Mouse (Mus musculus) mature B cell (primary cell): ENCODE measurements around the gene Mecr.
"Not testable (repeated sequence)": the region's sequence is repeated elsewhere in the genome, so short reads cannot be mapped to it uniquely, and the experiment has no call there.

ENCODE experiments used
- in situ Hi-C: fragments of 300-500 bp; cut with MboI; formaldehyde crosslinking; loops from 2 replicates; pipeline ENCODE4 v1.14.3; 2019

Mecr gene

DNA sequence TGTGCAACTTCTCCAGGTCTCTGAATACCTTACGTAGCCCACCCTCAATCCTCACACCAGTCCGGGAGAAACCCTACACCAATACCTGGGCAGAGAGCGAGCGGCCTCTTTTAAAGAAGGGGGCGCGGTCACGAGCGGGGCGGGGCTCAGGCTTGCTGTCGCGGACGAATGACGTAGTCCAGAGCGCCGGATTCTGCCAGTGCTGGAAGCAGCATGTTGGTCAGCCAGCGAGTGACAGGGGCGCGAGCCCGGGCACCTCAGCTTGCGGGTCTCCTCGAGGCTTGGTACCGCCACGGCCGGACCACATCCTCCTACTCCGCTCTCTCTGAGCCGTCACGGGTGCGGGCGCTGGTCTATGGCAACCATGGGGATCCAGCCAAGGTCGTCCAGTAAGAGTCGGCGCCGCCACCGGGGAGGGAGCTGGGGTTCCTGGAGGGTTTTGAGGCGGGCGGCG is at the start of gene Mecr:
Gene Mecr, plus strand, starts transcription at position 181 of the 454 bp plus-strand sequence.
- in situ Hi-C loops, result no loop called here

DNA sequence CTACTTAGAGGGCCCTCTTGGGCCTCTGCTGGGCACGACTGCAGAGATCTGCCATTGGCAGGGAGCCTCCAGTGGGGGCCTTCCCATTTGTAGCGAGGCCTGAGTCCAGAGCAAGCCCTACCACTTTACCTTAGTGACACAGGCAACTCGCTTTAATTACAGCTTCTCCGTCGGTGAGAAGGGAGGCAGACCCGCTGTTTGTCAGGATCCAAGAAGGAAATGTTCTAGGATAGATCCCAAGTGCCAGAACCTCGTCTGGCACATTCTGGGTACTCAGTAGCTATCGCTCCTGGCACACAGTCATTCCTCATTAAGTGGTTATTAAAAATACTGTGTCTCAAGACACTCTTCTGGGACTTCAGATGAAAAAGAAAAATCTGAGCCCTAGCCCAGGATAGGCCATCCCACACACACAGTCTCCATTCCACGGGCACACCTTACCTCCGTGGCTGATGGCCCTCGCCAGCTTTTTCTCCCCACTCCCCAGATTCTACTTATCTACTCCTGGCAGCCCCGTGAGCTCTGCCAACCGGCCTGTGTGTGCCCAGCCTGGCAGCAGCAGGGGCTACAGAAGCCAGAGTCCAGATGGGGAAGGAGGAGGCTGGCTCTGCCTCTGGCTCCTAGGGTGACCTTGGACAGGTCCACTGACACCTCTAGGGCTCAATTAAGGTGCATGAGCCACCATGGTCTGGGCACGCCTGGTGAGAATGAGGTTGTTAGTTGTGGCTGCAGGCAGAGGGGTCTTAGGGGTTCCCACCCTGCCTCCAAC is 46.8 kb upstream of the Mecr start:
- in situ Hi-C loops, result no loop called here

DNA sequence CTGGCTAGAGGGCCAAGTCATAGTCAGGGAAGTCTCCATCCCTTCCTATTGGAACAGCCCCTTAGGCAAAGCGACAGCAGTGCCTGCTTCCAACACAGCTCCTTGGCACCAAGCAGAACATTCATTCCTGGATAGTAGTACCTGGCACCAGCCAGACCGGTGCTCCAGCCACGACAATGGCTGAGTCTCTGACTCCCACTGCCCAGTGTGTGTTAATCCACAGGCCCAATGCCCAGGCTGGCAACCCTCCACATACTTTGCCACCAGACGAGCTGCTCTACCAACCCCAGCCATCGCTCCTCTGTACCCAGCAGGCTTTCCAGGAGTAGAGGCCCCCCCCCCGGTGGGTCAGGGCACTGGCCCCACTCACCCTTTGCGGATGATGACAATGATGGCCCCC is 45.8 kb upstream of the Mecr start:
- in situ Hi-C loops, result no loop called here

DNA sequence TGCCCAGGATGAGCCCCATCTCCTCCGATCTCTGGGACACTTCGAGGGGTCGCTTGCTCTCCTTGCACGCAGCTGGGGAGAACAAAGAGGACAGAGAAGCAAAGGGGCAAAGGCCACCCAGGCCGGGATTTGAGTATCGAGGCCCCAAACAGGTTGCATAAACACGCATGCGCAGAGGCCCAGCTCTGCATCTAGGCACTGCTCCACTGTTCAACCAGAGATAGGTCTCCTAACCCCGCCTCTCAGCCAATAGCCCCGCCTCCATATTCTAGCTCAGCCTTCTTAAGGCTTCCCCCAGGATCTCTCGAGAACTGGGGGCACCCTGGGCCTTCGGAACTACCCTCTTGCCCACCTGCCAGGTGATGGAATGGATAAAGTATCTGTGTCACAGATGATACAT is 45.4 kb upstream of the Mecr start:
- in situ Hi-C loops, result no loop called here

DNA sequence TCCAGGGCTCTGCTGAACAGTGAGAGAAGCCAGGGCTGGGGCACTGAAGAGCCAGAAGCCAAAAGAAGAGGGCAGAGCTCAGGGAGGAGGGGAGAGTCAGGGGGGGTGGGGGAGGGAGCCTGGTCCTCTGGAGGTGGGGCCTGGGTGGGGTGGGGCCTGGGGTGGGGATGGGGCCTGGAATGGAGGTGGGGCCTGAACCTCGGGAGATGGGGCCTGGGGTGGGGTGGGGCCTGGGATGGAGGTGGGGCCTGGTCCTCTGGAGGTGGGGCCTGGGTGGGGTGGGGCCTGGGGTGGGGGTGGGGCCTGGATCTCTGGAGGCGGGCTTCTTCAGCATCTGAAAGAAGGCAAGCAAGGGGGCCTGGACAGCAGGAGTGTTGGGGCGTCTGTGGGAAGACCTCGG is 44.3 kb upstream of the Mecr start:
- in situ Hi-C loops, result no loop called here

DNA sequence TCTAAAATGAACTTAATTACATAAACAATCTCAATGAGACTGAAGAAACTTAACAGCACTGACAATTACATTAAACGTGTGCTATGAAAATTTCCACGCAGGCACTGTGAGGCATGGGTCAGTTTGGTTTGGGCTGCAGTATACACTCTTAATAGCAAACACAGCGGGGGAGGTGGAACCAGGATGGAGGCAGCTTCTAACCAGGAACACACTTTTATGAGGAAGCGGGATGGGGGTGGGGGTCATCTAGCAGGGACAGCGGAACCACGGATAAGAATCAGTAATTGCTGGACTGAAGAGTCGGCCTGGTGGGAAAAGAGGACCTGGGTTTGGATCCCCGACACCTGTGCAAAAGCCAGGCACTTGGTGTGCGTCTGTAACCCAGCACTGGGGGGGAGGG is 39.4 kb upstream of the Mecr start:
- in situ Hi-C loops, result no loop called here

DNA sequence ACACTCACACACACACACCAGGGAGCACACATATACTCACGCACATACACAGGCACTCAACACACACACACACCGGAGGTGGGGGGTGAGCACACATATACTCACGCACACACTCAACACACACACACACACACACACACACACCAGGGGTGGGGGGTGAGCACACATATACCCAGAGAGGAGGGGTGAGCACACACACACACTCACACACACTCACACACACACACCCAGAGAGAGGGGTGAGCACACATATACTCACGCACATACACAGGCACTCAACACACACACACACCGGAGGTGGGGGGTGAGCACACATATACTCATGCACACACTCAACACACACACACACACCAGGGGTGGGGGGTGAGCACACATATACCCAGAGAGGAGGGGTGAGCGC is 38.5 kb upstream of the Mecr start:
- in situ Hi-C loops, result not testable (repeated sequence)

DNA sequence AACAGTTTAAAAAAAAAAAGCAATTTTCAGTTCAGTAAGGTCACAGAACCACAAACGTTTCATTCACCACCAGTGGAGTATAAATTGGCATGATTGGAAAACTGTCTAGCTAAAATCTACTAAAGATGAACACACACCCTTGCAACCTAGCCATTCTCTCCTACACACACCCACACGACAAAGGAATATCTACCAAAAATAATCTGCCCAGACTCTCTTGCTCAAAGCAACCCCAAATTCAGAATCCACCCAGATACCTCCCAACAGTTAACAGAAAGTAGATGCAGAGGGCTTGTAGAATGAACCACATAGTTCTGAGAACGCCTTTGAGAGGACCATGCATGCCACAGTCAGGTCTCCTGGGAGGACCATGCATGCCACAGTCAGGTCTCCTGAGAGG is 38.0 kb upstream of the Mecr start:
- in situ Hi-C loops, result no loop called here

DNA sequence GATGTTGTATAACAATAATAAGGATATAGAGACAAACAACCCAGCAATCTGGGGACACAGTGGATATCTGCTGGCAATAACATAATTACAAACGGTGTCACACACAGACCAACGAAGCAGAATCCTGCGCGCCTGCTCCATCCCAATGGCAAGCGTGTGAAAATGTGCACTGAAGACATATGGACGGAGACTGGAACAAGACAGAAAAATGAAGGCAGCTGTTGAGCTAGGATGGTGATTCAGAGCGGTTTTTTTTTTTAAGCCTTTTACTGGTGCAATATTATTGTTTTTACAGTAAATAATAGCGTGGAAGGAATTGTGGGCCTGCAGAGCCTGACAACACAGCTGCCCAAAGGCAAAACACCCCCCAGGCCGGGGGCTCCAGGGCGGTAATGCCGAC is 30.8 kb upstream of the Mecr start:
- in situ Hi-C loops, result no loop called here

DNA sequence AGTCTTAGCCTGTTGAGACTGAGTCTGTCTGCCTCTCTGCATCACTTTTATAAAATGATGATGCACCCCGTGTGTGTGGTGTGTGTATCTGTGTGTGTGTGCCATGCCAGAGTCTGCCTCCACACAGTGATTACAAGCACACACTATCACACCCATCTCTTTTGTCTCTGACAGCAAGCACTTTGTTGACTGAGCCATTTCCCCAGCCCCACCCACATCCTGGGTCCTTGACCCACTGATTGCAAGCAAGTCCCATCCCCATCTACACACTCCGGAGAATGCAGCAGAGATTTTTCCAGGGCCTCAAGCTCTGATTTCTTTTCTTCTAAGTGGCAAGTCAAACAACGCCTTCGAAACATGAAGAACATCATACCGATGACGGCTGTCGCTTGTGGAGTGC is 29.5 kb upstream of the Mecr start:
- in situ Hi-C loops, result no loop called here

DNA sequence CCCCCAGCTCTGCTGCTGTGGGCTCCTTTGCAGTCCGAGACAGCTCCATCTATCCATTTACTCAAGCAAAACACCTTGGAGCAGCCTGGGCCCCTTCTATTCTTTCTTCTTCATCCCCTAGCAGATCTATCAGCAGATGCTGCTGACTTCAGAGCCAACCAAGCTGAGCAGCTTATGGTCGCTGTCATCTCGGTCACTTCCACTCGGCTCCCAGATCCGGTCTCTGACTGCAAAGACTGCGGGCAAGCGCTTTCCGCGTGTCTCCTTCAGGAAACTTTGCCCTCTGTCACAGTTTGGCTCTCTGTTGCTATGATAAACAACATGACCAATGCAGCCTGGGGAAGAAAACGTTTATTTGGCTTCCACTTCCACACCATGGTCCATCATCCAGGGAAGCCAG is 28.4 kb upstream of the Mecr start:
- in situ Hi-C loops, result no loop called here

DNA sequence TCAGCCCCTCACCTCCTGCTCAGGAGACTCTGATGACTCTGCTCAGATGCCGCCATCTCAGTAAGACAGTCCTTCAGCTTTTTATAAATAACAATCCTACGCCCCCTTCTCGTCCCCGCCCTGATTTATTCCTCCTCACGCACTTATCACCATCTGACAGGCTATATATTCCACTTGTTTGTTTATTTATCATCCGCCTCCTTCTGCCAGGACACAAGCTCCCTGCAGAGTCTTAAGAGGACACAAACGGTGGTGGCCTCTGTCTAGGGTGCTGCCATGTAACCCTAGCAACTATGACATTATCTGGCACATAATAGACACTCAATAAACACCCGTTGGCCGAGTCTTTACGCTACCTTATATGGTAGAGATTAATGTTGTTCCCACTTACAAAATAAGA is 27.5 kb upstream of the Mecr start:
- in situ Hi-C loops, result no loop called here

DNA sequence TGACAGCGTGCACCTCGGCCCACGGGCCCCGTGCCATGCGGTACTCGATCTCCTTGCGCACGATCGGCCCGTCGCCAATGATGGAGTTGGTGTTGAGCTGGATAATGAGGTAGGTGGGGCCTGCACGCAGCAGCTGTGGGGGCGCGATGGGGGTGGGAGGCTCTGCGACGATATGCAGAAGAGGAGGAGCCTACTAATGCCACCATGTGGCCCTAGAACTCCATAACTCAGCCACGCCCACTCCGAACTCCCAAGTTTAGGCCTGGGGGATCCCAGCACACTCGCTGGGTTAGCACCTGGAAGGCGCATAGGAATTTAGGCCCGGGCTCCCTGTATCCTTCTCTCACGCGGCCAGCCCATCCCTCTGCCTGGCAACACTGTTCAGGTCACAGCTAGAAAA is 24.3 kb upstream of the Mecr start:
- in situ Hi-C loops, result no loop called here

DNA sequence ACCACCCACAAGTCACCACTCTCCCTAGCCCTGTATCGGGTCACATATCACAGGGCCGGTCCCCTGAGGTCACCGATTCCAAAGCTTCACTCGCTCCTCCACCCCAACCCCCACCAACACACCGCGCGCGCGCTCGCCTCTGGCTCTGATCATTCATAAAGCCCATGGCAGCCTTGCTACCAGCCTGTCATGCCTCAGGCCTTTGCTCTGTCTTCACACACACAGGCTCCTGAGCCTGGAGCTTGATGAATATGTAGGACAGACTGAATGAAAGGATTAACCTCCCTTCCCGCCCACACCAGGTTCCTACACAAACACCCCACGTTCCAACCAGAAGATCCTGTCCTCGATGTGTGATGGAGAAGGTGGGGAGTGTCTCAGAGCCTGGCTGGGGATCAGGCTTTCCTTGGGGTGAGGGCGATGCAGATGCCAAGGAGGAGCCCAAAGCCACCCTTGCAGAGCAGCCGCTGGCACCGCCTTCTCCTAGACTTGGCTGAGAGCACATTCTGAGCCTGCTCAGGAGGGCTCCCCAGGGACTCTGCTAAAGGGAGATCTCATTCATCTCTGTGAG is 22.0 kb upstream of the Mecr start:
- in situ Hi-C loops, result no loop called here

DNA sequence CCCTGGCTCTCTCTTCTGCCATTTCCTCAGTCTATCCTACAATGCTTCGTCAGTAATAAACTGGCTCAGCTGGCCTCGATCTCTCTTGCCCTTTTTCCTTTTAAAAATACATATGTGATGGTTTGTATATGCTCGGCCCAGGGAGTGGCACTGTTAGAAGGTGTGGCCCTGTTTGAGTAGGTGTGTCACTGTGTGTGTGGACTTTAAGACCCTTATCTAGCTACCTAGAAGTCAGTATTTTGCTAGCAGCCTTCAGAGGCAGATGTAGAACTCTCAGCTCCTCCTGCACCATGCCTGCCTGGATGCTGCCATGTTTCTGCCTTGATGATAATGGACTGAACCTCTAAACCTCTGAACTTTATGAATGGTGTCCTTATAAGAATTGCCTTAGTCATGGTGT is 20.7 kb upstream of the Mecr start:
- in situ Hi-C loops, result no loop called here

DNA sequence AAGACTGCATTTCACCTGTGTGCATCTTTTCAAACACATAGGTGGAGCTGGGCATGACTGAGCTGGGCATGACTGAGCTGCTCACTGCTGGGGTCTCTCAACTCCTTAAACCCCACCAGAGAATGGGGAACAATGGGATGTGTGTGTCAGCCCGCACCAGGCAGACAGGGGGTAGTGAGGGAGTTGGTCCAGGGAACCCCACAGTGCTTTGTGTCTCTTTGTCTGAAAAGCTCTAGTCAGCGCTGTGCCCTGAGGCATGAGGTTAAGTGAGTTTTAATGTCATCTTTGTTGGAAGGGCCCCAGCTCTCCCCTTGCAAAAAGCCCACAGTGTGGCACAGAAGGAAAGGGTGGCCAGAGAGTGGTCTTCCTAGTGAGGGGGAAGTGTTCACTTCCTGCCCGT is 18.3 kb upstream of the Mecr start:
- in situ Hi-C loops, result no loop called here

DNA sequence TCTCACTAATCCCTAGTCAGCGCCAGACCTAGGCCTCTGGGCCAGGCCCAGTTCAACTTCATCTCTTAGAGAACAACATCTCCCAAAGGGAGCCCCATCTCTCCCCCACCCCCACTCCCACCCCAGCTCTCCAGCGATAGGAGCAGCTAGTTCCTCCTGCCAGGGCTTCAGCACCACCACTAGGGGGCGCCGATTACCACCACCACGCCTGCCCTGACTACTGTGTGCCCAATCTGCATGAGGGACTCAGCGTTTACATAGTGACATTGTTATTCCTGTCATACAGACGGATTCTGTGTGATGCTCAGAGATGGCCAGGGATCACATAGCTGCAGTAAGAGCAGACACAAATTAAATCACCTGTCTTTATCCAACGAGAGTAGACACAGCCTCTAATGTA is 17.4 kb upstream of the Mecr start:
- in situ Hi-C loops, result no loop called here

DNA sequence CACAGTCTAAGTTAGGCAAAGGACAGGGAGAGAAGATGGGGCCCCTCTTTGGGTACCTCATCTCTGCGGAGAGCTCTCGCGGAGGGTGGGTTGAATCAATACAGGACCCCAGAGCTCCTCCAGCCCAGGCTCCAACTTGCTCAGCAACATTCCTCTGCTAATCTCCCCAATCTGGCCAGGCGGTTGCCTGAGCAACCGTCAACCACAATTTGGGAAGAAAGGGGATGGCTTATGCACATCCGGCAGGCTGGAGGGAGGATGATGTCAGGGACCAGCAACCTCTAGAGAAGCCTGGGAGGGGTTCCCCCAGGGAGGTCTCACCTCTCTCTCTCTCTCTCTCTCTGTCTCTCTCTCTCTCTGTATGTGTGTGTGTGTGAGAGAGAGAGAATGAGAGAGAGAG is 16.4 kb upstream of the Mecr start:
- in situ Hi-C loops, result no loop called here

DNA sequence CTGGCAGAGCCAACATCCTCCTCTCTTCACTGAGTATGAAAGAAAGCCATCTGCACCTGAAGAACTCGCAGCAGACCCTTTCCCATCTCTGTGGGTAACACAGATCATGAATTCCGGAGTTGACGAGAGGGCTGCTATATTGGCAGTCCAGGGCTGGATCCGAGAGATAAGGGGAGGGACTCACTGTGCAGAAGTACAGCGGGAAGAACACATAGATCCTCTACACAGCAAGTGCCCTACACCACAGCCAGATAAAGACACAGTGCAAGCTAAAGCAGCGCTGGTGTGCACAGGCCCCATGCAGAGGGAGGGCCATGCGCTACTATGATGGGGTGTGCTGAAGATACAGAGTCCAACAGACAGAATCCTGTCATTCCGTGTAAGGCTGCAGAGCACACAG is 14.1 kb upstream of the Mecr start:
- in situ Hi-C loops, result no loop called here

DNA sequence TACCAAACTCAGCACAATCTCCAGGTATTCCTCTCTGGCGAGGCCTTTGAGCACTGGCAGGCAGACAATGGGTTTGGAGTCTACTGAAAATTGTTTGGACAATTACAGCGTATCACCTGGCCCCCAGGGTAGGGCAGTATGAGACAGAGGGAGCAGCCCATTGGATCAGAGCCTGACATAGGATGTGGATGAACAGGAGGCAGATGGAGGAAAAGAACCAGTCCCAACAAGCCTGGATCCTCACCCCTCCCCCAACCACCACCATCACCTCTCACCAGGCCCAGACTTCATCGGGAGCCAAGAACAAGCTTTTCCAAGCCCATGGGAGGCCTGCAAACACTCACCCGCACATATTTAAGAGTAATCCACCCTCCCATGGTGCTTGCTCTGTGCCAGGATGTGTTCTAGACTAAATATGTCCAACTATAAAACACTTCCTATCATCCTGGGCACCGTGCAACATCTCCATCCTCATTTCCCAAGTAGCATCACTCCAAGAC is 11.7 kb upstream of the Mecr start:
- in situ Hi-C loops, result loop anchor here (10.0 kb wide), 2 partner anchors 687 to 877 kb away; no protein-coding TSS in a partner anchor

DNA sequence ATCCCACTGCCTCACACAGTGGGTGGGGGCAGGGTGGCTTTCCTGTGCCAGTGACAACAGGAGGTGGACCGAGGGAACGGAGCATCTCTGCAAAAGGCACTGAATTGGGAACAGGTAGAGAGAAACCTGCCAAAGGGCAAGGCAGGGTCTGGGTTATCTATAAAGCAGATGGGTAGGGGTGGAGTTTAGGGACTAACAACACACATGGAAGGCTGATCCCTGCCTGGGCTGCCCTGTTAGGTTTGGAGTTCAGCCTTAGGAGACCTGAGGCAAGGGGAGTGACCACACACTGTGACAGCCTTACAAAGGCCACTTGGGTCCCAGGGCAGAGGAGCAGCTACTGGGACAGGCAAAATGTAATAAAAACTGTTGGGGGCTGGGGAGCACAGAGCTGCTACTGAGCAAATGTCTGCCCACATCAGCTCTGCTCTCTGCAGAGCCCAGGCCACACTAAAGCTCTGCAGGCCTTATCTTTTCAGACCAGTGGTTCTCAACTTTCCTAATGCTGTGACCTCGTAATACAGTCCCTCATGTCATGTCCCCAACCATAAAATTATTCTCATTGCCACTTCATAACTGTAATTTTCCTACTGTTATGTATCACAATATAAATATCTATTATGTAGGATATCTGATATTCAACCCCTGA is 10.4 kb upstream of the Mecr start:
- in situ Hi-C loops, result loop anchor here (10.0 kb wide), 2 partner anchors 688 to 878 kb away; no protein-coding TSS in a partner anchor

DNA sequence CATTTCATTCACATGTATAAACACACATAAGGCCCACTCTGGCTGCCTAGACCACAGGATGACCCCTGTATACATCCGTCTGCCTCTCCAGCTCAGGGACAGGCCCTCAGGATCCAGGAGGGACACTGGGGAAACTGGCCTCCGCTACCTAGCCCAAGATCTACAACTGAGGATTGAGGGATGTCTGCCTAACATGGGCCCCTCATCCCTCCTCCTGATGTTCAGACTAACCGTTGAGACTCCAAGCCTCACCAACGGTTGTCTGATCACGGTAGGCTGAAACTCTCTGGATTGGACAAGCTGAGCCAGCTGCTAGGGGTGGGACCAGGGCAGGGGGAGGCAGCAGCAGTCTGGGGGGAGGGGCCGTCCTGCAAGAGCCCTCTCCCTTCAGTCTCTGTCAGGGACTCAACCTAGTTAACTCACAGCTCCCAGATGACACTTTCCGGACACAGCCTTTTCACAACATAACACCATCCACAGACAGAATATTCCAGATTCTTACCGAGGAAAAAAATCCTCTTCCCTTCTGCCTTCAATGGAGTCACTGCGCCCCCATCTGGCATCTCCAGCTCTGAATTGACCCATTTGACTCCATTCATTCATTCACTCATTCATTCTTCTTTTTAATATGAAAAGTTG is 9.2 kb upstream of the Mecr start:
- in situ Hi-C loops, result loop anchor here (10.0 kb wide), 2 partner anchors 689 to 879 kb away; no protein-coding TSS in a partner anchor
